Mouse (Mus musculus) midbrain, embryonic 10.5 days (tissue): ENCODE results near the gene Ndufaf8. TPM values are rescaled to one million over a fixed set of nuclear protein-coding genes. Genes with fewer than 3 reads are reported as not detected.

ENCODE experiments used
- DNase-seq: peaks from one replicate; pipeline ENCODE4 v3.0.0-alpha.2; 2017; ENCODE audit warnings: low spot score
- H3K27ac ChIP-seq: fragments of 300-500 bp; sonication (generic); replicated peaks from 2 replicates; pipeline ENCODE4 v1.5.1; 2016; ENCODE audit warnings: mild to moderate bottlenecking
- H3K27me3 ChIP-seq: fragments of 300-500 bp; sonication (generic); 2 replicates; pipeline ENCODE4 v1.6.1; 2016; ENCODE audit warnings: low read depth, mild to moderate bottlenecking; ENCODE audit not compliant: poor library complexity, severe bottlenecking
- H3K36me3 ChIP-seq: fragments of 300-500 bp; sonication (generic); 2 replicates; pipeline ENCODE4 v1.6.1; 2016; ENCODE audit warnings: mild to moderate bottlenecking, moderate library complexity
- H3K4me1 ChIP-seq: fragments of 300-500 bp; sonication (generic); 2 replicates; pipeline ENCODE4 v1.6.1; 2016
- H3K4me3 ChIP-seq: fragments of 300-500 bp; sonication (generic); 2 replicates; pipeline ENCODE4 v1.5.1; 2016; ENCODE audit warnings: mild to moderate bottlenecking, moderate library complexity
- H3K9me3 ChIP-seq: fragments of 300-500 bp; sonication (generic); replicated peaks from 2 replicates; pipeline ENCODE4 v1.6.1; 2016; ENCODE audit warnings: mild to moderate bottlenecking
- WGBS: fragments of 180-500 bp; shearing (Covaris S2); methylation state at CpG from one replicate; pipeline ENCODE4 v1.1.7; 2016; 5-methylcytosine and 5-hydroxymethylcytosine counted together
- polyA plus RNA-seq: library from polyadenylated mRNA; unstranded; fragments of >200 nt; fragmentation: Nextera tagmentation; extraction: Ambion mirVana; gene quantifications from 2 replicates; pipeline ENCODE4 v1.2.1, GENCODE M21; 2016

Gene Ndufaf8
- polyA plus RNA-seq, 1 experiment from 2014 or later: 91.0 TPM

DNA sequence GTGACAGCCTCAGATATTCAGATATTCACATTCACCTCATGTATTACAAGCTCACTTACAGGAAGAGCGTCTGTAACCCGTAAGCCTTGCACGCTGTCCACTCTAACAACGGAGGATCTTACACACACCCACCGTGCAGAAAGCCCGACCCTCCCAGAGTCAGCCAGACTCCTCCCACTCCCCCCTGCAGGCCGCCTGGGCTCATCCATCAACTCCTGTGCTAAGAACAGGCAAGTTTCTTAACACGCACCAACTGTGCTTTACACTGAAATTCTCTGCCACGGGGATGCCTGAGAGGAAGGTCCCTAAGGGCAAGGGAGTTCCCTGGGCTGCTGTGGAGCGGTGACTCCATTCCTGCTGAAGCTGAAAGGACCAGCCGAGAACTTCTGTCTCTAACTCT, 29.5 kb upstream of the Ndufaf8 start:
- Histone ChIP-seq H3K27me3 (peaks cover 54% of the 10 kb centered on the region), H3K27ac (no peak overlapping the region), H3K4me1 (peaks cover 39% of the 10 kb centered on the region), H3K36me3 (peaks cover 100% of the 10 kb centered on the region), H3K4me3 (no peak overlapping the region), H3K9me3 (no peaks in the 10 kb centered on the region)
- WGBS: 70% methylated on average over 11 of the region's 11 CpGs
- no peak for DNase-seq

DNA sequence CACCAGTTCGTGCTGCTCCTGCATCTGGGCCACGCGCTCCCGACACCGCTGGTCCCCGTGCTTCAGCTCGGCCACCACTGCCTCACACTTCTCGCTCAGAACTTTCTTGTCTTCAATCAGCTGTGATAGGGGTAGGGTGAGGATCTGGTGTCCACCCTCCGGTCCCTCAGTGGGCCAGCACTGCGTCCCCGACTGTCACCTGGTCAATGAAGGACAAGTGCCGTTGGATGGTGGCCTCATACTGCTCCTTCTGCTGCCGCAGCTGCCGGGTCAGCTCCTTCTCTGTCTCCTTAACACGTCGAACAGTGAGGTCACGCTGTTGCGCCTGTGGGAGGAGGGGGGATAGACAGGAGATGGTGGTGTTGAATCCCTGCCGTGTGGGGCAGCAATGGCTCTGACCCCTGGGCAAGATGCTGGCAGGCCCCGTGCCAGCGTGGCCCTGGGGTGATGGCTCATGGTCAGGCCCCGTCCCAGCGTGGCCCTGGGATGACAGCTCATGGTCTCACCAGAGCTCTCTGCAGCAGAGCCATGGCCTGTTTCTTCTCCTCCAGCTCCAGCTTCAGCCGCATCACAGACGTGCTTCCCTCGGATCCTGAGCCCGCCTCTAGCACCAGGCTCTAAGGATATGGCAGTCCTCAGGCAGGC, 28.3 kb upstream of the Ndufaf8 start:
- Histone ChIP-seq H3K4me1 (peaks cover 33% of the 10 kb centered on the region), H3K9me3 (no peaks in the 10 kb centered on the region), H3K4me3 (no peak overlapping the region), H3K36me3 (peaks cover 100% of the 10 kb centered on the region), H3K27ac (no peak overlapping the region), H3K27me3 (peaks cover 54% of the 10 kb centered on the region)
- WGBS: 89% methylated on average over 27 of the region's 27 CpGs
- DNase-seq: no peak

DNA sequence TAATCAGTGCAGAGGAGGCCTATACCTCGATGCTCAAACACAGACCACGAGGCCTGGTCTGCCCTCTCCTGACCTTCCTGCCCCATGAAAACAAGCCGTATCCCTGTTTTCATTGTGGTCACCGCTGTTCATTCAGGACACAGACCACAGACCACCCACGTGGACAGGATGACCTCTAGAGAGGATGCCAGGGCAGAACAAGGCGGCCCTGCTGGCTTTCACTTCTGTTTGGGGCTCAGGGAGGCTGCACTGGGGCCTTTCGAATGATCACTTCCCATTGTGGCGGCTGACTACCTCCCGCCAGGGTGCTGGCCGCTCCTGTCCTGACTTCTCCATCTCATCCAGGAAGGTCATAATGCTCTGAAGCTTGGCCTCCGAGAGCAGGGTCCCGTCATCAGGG, 27.7 kb upstream of the Ndufaf8 start:
- peaks cover 29% of the 10 kb centered on the region for H3K4me1 ChIP-seq
- peak overlapping the region; percentile 33; the same call in 1 of the 2 replicates for H3K27ac ChIP-seq

GRCm38 (mm10) chr11:120071731-120072320, 26.9 kb upstream of the Ndufaf8 start:
- WGBS: 75% methylated on average over 7 of the region's 7 CpGs
- Histone ChIP-seq H3K4me1 (peaks cover 29% of the 10 kb centered on the region), H3K36me3 (peaks cover 100% of the 10 kb centered on the region), H3K27ac (peak overlapping the region; percentile 33), H3K27me3 (peaks cover 50% of the 10 kb centered on the region), H3K9me3 (no peaks in the 10 kb centered on the region), H3K4me3 (no peak overlapping the region)
- DNase-seq: no peak

More for the DNA sequence above, 27.7 kb upstream of the Ndufaf8 start:
- peak; percentile 46 for DNase-seq
- peaks cover 54% of the 10 kb centered on the region for H3K27me3 ChIP-seq
- peaks cover 100% of the 10 kb centered on the region for H3K36me3 ChIP-seq
- no peaks in the 10 kb centered on the region for H3K9me3 ChIP-seq
- 28% methylated on average over 12 of the region's 12 CpGs for WGBS
- H3K4me3 ChIP-seq: no peak overlapping the region

- H3K27ac ChIP-seq: no peak overlapping the region
- H3K27me3 ChIP-seq: peaks cover 46% of the 10 kb centered on the region
- no peak overlapping the region for H3K4me3 ChIP-seq
- WGBS: 86% methylated on average over 9 of the region's 9 CpGs
- H3K9me3 ChIP-seq: no peaks in the 10 kb centered on the region
- peaks cover 29% of the 10 kb centered on the region for H3K4me1 ChIP-seq
- DNase-seq: no peak
- H3K36me3 ChIP-seq: peaks cover 100% of the 10 kb centered on the region
Observed at GRCm38 (mm10) chr11:120072986-120073647, 25.6 kb upstream of the Ndufaf8 start.

DNA sequence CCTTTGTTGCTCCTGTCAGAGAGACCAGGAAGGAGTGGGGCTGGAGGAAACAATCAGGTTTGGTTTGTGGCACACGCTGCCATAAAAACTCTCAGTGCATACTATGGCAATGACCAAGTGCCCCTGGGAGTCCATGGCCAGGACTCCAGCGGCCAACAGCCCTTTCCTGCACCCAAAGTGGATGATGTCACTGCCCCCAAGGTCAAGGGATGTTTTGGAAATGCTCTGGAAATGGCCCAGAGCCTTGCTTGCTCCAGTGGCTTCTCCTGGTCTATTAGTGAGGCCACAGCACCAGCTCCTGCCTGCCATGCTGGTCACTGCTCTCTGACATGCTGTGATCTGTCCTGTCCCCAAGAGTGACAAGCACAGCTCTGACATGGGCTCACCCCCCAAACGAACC, 22.5 kb upstream of the Ndufaf8 start:
- H3K4me1 ChIP-seq: peaks cover 11% of the 10 kb centered on the region
- no peak overlapping the region for H3K4me3 ChIP-seq
- H3K27me3 ChIP-seq: peaks cover 20% of the 10 kb centered on the region
- DNase-seq: no peak
- 84% methylated on average over 3 of the region's 3 CpGs for WGBS
- H3K36me3 ChIP-seq: peaks cover 100% of the 10 kb centered on the region
- H3K27ac ChIP-seq: no peak overlapping the region
- H3K9me3 ChIP-seq: no peaks in the 10 kb centered on the region

DNA sequence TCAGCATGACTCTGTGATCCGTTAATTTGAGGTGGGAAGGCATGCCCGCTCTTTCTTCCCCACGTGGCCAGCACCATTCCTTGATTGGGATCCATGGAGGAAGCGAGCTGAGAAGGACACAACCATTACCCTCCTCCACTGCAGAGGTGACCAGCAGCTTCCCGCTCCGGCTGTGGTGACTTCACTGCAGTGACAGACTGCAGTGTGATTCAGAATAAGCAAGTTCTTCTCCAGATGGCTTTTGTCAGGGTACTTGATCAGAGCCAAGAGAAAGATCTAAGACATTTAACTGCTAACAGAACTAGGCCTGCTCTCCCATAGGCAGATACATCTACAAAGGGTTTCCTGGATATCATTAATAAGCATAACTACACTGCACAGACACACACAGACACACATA, 18.4 kb upstream of the Ndufaf8 start:
- no peak for DNase-seq
- Histone ChIP-seq H3K9me3 (no peaks in the 10 kb centered on the region), H3K4me1 (peaks cover 11% of the 10 kb centered on the region), H3K4me3 (no peak overlapping the region), H3K36me3 (peaks cover 94% of the 10 kb centered on the region), H3K27me3 (no peaks in the 10 kb centered on the region), H3K27ac (no peak overlapping the region)
- WGBS: 94% methylated on average over 6 of the region's 6 CpGs

DNA sequence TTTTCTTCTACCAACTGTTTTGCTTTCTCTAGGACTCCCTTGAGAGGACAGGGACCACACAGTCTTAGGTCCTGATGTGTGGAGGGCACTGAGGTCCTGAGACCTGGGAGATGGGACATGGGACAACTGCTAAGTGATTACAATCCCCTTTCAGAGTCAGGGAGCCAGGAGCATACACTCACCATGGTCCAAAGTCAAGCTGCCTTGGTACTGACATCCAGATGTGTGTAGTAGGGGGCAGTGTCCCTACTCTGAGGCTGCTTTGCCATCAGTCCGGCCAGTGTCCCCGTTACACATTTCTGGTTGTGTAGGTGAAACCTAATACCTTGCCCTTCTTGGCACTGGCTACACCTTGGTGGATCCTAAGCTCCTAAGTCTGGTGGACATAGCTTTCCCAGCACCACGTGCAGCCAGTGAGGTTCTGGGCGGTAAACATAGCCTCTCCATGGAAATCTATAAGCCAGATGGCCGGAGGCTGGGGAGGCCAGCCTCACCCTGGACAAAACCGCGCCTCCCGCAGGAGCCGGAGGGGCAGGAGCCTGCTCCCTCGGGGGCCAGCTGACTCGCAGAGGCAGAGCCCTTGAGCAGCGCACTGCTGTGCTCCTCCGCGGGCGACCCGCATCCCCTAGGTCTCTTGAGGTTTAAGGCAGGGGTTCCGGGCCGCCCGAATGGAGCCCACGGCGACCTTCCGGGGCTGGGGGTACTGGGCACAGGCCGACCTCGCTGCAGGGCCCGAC, 12.7 kb upstream of the Ndufaf8 start:
- Histone ChIP-seq H3K4me1 (peaks cover 27% of the 10 kb centered on the region), H3K27me3 (no peaks in the 10 kb centered on the region), H3K4me3 (peak overlapping the region; percentile 76), H3K27ac (peak overlapping the region; percentile 92), H3K36me3 (peaks cover 44% of the 10 kb centered on the region), H3K9me3 (no peaks in the 10 kb centered on the region)
- DNase-seq: no peak
- under 1% methylated on average over 25 of the region's 25 CpGs for WGBS

- 0% methylated on average over 42 of the region's 42 CpGs for WGBS
Observed at GRCm38 (mm10) chr11:120086702-120087152, 12.0 kb upstream of the Ndufaf8 start, which contains the start of gene Cep131. Gene Cep131, minus strand, starts transcription at chr11:120086827.

DNA sequence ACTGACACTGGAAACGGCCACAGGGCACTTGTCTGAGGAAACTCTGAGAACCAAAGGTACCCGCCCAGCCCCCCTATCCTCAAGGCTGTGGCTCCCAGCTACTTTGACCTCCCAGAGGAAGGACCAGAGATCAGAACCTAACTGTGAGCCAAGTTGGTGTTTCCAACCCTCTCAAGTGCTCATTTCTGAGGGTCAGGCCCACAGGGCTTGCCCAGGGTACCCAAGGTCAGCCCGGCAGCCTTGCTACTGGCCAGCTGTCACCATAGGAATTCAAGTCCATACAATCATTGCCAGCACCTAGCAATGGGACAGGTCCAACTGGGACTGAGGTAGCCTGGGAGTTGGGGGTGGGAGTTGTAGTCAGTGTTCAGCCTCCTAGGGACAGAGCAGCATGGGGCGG, 8.1 kb upstream of the Ndufaf8 start:
- 88% methylated on average over 4 of the region's 4 CpGs for WGBS
- Histone ChIP-seq H3K27ac (no peak overlapping the region), H3K9me3 (no peaks in the 10 kb centered on the region), H3K4me1 (peaks cover 12% of the 10 kb centered on the region), H3K4me3 (no peak overlapping the region), H3K36me3 (peaks cover 54% of the 10 kb centered on the region), H3K27me3 (no peaks in the 10 kb centered on the region)
- DNase-seq: no peak

More at GRCm38 (mm10) chr11:120086702-120087152, 12.0 kb upstream of the Ndufaf8 start, which contains the start of gene Cep131:
- no peaks in the 10 kb centered on the region for H3K9me3 ChIP-seq
- peak within 1 kb of the TSS; percentile 92 for H3K27ac ChIP-seq
- H3K36me3 ChIP-seq: peaks cover 44% of the 10 kb centered on the region
- H3K4me1 ChIP-seq: peaks cover 27% of the 10 kb centered on the region
- H3K4me3 ChIP-seq: peak within 1 kb of the TSS; percentile 76
- DNase-seq: peak; percentile 98
- H3K27me3 ChIP-seq: no peaks in the 10 kb centered on the region

DNA sequence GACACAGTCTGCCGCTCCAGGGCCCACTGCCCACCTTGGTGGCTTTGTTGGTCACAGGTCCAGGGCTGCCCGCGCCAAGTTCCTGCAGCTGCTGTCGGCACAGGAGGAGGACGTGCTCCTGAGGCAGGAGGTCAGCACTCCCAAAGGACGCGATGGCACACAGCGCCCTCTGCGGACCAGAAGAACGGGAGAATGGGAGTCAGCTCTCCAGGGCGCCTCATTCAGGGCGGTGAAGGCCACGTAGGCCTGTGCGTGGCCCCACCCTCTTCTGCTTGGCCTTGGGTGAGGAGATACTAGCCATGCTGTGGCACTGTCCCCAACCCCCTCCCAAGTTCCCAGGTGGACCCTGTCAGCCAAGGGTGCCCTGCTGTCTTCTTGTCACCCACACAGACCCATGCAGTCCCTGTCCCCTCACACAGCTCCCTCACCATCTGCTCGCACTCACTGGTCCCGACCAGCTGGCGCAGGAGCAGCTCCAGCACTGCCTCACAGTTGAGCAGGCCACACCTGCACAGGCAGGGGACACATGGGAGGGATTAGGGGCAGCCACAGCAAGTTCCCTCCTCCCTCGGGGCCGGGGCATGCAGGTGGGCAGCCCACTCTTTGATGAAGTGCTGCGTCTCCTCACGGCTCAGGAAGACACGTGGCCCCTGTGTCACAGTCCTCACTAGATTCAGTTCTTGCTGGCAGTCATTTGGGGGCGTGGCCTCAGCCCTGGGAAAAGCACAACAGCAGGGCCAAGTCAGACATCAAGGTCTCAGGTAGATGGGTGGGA, 5.7 kb upstream of the Ndufaf8 start:
- Histone ChIP-seq H3K27ac (no peak overlapping the region), H3K36me3 (peaks cover 65% of the 10 kb centered on the region)

GRCm38 (mm10) chr11:120101036-120101435, 2.3 kb downstream of the Ndufaf8 start:
- DNase-seq: peak; percentile 71
- Histone ChIP-seq H3K9me3 (no peaks in the 10 kb centered on the region), H3K27ac (0 out of 2 replicates have a peak overlapping the region, but pooled peaks have one; percentile 13), H3K36me3 (peaks cover 48% of the 10 kb centered on the region), H3K4me3 (no peak overlapping the region), H3K27me3 (no peaks in the 10 kb centered on the region), H3K4me1 (peaks cover 37% of the 10 kb centered on the region)
- WGBS: 2% methylated on average over 3 of the region's 3 CpGs

More for the DNA sequence above, 5.7 kb upstream of the Ndufaf8 start:
- no peaks in the 10 kb centered on the region for H3K27me3 ChIP-seq
- 80% methylated on average over 23 of the region's 23 CpGs for WGBS
- peaks cover 12% of the 10 kb centered on the region for H3K4me1 ChIP-seq
- no peaks in the 10 kb centered on the region for H3K9me3 ChIP-seq
- DNase-seq: no peak
- H3K4me3 ChIP-seq: no peak overlapping the region
